Mouse (Mus musculus) CH12.LX (cell line): ENCODE measurements at regions not wholly inside any gene's neighbourhood (a gene's known extent, or its start where the extent isn't known, plus 50 kb on each side); places are given as distances from the start of the nearest gene placed in this dataset.

Experiments used
- DNase-seq: peaks from one replicate; pipeline ENCODE4 v3.0.0-alpha.2; 2013; ENCODE audit errors: extremely low read depth
- H3K27ac ChIP-seq: 2 replicates; pipeline ENCODE4 v1.5.1; 2012; ENCODE audit warnings: low read depth, mild to moderate bottlenecking, control low read depth, moderate library complexity; ENCODE audit not compliant: insufficient read depth
- H3K27me3 ChIP-seq: replicated peaks from 2 replicates; pipeline ENCODE3; 2012; ENCODE audit warnings: inconsistent platforms
- H3K36me3 ChIP-seq, 2 experiments: replicated peaks in 1 of 2; 2 replicates each; pipeline versions ENCODE3 to v1.6.1; 2012; ENCODE audit warnings: inconsistent platforms in 1 of 2, low read length in 1 of 2, mild to moderate bottlenecking in 1 of 2, mixed read lengths in 1 of 2, moderate library complexity in 1 of 2; ENCODE audit not compliant: control insufficient read depth in 1 of 2, insufficient read depth in 1 of 2
- H3K4me1 ChIP-seq, 2 experiments: 2 replicates each; pipeline ENCODE4 v1.6.1; 2012; ENCODE audit warnings: inconsistent platforms in 1 of 2, moderate library complexity in 1 of 2; ENCODE audit not compliant: insufficient read depth in 2 of 2, control insufficient read depth in 1 of 2
- H3K4me2 ChIP-seq: 2 replicates; pipeline ENCODE4 v1.6.1; 2012; ENCODE audit warnings: low read depth, mild to moderate bottlenecking, control low read depth; ENCODE audit not compliant: poor library complexity, insufficient read depth, severe bottlenecking
- H3K4me3 ChIP-seq, 3 experiments: fragments of 150-350 bp in 1 of 3; sonication (generic) in 1 of 3; replicated peaks in 1 of 3; 2 replicates each; pipeline versions ENCODE3 to v1.5.1; 2011 to 2012; ENCODE audit warnings: low read depth in 2 of 3, low read length in 2 of 3, mild to moderate bottlenecking in 2 of 3, moderate library complexity in 2 of 3, control low read depth in 1 of 3, improper control_type of control experiment in 1 of 3, inconsistent platforms in 1 of 3, mixed read lengths in 1 of 3; ENCODE audit not compliant: poor library complexity in 1 of 3
- H3K79me2 ChIP-seq: replicated peaks from 2 replicates; pipeline ENCODE4 v1.6.1; 2012; ENCODE audit warnings: mild to moderate bottlenecking, moderate library complexity; ENCODE audit not compliant: control insufficient read depth, poor library complexity, insufficient read depth, severe bottlenecking; ENCODE audit errors: extremely low read depth
- H3K9ac ChIP-seq: 2 replicates; pipeline ENCODE4 v1.6.1; 2012; ENCODE audit warnings: low read depth, mild to moderate bottlenecking, control low read depth, moderate library complexity; ENCODE audit not compliant: insufficient read depth
- H3K9me3 ChIP-seq: replicated peaks from 2 replicates; pipeline ENCODE3; 2012; ENCODE audit warnings: low read length, inconsistent platforms, mixed read lengths
- CHD1 ChIP-seq: IDR thresholded peaks from 2 replicates; pipeline ENCODE4 v1.6.1; 2012; ENCODE audit warnings: low read depth, low read length, improper control_type of control experiment, inconsistent platforms
- CHD2 ChIP-seq: IDR thresholded peaks from 2 replicates; pipeline ENCODE4 v1.6.1; 2011; ENCODE audit warnings: low read length, improper control_type of control experiment
- CTCF ChIP-seq, 2 experiments: IDR thresholded peaks in 1 of 2; conservative IDR thresholded peaks in 1 of 2; 2 replicates each; pipeline ENCODE4 v1.5.1; 2011 to 2012; ENCODE audit warnings: low read depth in 2 of 2, low read length in 2 of 2, improper control_type of control experiment in 1 of 2, inconsistent platforms in 1 of 2, mild to moderate bottlenecking in 1 of 2, moderate library complexity in 1 of 2
- EP300 ChIP-seq: IDR thresholded peaks from 2 replicates; pipeline ENCODE4 v1.6.1; 2011; ENCODE audit warnings: low read length, improper control_type of control experiment
- ETS1 ChIP-seq: conservative IDR thresholded peaks from 2 replicates; pipeline ENCODE4 v1.6.1; 2012; ENCODE audit warnings: low read depth, mild to moderate bottlenecking, inconsistent platforms, low read length, improper control_type of control experiment, moderate library complexity
- IRF4 ChIP-seq: IDR thresholded peaks from 2 replicates; pipeline ENCODE4 v1.6.1; 2014; ENCODE audit warnings: low read depth, mild to moderate bottlenecking, inconsistent platforms, low read length, improper control_type of control experiment
- KAT2A ChIP-seq: IDR thresholded peaks from 2 replicates; pipeline ENCODE4 v1.6.1; 2012; ENCODE audit warnings: low read length, improper control_type of control experiment, inconsistent platforms; ENCODE audit not compliant: insufficient replicate concordance
- MAX ChIP-seq: IDR thresholded peaks from 2 replicates; pipeline ENCODE4 v1.6.1; 2011; ENCODE audit warnings: low read length, improper control_type of control experiment
- MYC ChIP-seq: IDR thresholded peaks from 2 replicates; pipeline ENCODE4 v1.6.1; 2011; ENCODE audit warnings: low read depth, mild to moderate bottlenecking, improper control_type of control experiment, low read length
- NRF1 ChIP-seq: IDR thresholded peaks from 2 replicates; pipeline ENCODE4 v1.6.1; 2014; ENCODE audit warnings: low read depth, mild to moderate bottlenecking, inconsistent platforms, low read length, improper control_type of control experiment, moderate library complexity
- POLR2A ChIP-seq: IDR thresholded peaks from 2 replicates; pipeline ENCODE4 v1.6.1; 2011; ENCODE audit warnings: low read depth, mild to moderate bottlenecking, improper control_type of control experiment, low read length
- SIN3A ChIP-seq: IDR thresholded peaks from 2 replicates; pipeline ENCODE4 v1.6.1; 2012; ENCODE audit warnings: low read length, improper control_type of control experiment, inconsistent platforms
- TBP ChIP-seq: conservative IDR thresholded peaks from 2 replicates; pipeline ENCODE4 v1.6.1; 2011; ENCODE audit warnings: low read depth, low read length, improper control_type of control experiment
- USF2 ChIP-seq: conservative IDR thresholded peaks from 2 replicates; pipeline ENCODE4 v1.6.1; 2011; ENCODE audit warnings: low read depth, low read length, improper control_type of control experiment
- ZC3H11A ChIP-seq: IDR thresholded peaks from 2 replicates; pipeline ENCODE4 v1.6.1; 2012; ENCODE audit warnings: low read depth, mild to moderate bottlenecking, inconsistent platforms, low read length, improper control_type of control experiment
- ZMIZ1 ChIP-seq: IDR thresholded peaks from 2 replicates; pipeline ENCODE4 v1.6.1; 2012; ENCODE audit warnings: low read depth, mild to moderate bottlenecking, inconsistent platforms, low read length, improper control_type of control experiment
- ZNF384 ChIP-seq: IDR thresholded peaks from 2 replicates; pipeline ENCODE4 v1.6.1; 2012; ENCODE audit warnings: low read depth, low read length, improper control_type of control experiment, inconsistent platforms
- dilution Hi-C: fragments of 300-500 bp; cut with MboI; formaldehyde crosslinking; loops from 2 replicates; pipeline ENCODE4 v1.14.3; 2020; ENCODE audit warnings: low sequenced_read_pairs; ENCODE audit not compliant: extremely low pct_unique_long_range_greater_than_20kb, extremely low pct_ligation_motif_present
- in situ Hi-C: fragments of 300-500 bp; cut with MboI; formaldehyde crosslinking; loops from 3 replicates; pipeline ENCODE4 v1.14.3; 2019; ENCODE audit warnings: low sequenced_read_pairs, low pct_ligation_motif_present, low pct_unique_long_range_greater_than_20kb, mixed read lengths

GRCm38 (mm10) chr1:120961984-120962383 is 359.8 kb downstream of the En1 start:
- Histone ChIP-seq H3K9me3 (no peaks in the 10 kb centered on the region), H3K4me1 (peaks cover 3 to 19% of the 10 kb centered on the region in 2 experiments; a peak in 3 of 4 replicates), H3K27ac (no peak overlapping the region), H3K36me3 (no peaks in the 10 kb centered on the region), H3K9ac (no peak overlapping the region), H3K4me2 (no peak overlapping the region), H3K27me3 (no peaks in the 10 kb centered on the region), H3K79me2 (no peaks in the 10 kb centered on the region), H3K4me3 (no peak overlapping the region)
- DNase-seq = peak; percentile 36
- TF ChIP-seq KAT2A = no peak
- TF ChIP-seq SIN3A = no peak
- no peak for TF ChIP-seq ZNF384
- TF ChIP-seq IRF4 = no peak
- TF ChIP-seq ZMIZ1 = no peak
- TF ChIP-seq MAX = no peak
- TF ChIP-seq CHD1 = no peak
- TF ChIP-seq ETS1 = no peak
- TF ChIP-seq TBP = no peak
- no peak for TF ChIP-seq MYC
- TF ChIP-seq USF2 = no peak
- TF ChIP-seq ZC3H11A = no peak
- no peak for TF ChIP-seq NRF1
- no peak for TF ChIP-seq EP300
- dilution Hi-C loops = no loop called here
- in situ Hi-C loops = no loop called here

DNA sequence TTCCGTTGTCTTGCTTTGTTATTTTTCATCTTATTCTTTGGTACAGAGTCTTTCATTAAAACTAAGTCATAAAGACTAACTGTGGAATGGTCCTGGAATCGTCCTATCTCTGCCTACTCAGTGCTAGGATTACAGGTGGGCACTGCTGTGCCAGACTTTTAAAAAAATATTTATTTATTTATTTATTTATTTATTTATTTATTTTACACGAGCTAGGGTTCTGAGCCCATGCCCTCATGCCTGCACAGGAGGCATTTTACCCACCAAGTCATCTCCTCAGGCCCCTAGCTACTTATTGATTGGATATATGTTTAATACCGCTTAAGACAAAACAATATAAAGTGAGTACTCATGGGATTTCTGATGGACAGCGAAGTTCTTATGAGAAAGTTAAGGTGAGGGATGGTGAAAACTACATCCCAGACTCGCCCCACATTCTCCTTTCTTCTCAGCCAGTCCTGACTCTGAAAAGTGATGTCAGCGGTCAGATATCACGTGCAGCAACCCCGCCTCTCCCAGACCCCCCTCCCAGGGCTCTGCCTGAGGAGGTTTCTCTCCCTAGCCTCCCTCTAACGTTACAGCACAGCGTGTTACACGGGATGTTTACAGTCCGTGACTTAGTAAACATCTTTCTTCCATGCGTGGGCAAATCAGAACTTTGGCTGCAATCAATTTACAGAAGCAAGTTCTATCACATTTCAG is 361.4 kb downstream of the En1 start:
- H3K4me1 ChIP-seq = peaks cover 3 to 23% of the 10 kb centered on the region in 2 experiments; a peak in 3 of 4 replicates
- H3K9me3 ChIP-seq = no peaks in the 10 kb centered on the region
- dilution Hi-C loops = no loop called here
- no peak overlapping the region for H3K27ac ChIP-seq
- in situ Hi-C loops = no loop called here
- no peak overlapping the region for H3K4me2 ChIP-seq
- TF ChIP-seq POLR2A = no peak
- H3K27me3 ChIP-seq = no peaks in the 10 kb centered on the region
- DNase-seq = no peak
- no peak overlapping the region for H3K9ac ChIP-seq
- H3K4me3 ChIP-seq = no peak overlapping the region
- no peaks in the 10 kb centered on the region for H3K79me2 ChIP-seq
- no peaks in the 10 kb centered on the region for H3K36me3 ChIP-seq

GRCm38 (mm10) chr1:120964179-120964517 is 361.9 kb downstream of the En1 start:
- Histone ChIP-seq H3K4me1 (peaks cover 3 to 28% of the 10 kb centered on the region in 2 experiments; a peak in 3 of 4 replicates), H3K9ac (no peak overlapping the region), H3K36me3 (no peaks in the 10 kb centered on the region), H3K9me3 (no peaks in the 10 kb centered on the region), H3K27me3 (no peaks in the 10 kb centered on the region), H3K4me2 (no peak overlapping the region), H3K79me2 (no peaks in the 10 kb centered on the region), H3K4me3 (no peak overlapping the region), H3K27ac (no peak overlapping the region)
- in situ Hi-C loops (no loop called here), dilution Hi-C loops (no loop called here)
- TF ChIP-seq CHD2 (no peak), ZC3H11A (no peak), USF2 (no peak), CTCF (conservative IDR thresholded peaks at IDR 0.05 in 1 of 2, IDR thresholded peaks at IDR 0.05 in 1 of 2; ENCODE audit: low read depth in 2 of 2, low read length in 2 of 2) (no peak)
- no peak for DNase-seq
